Mouse (Mus musculus): ENCODE results near the gene Hdgf.

GRCm38 (mm10) chr3:87906601-87906980 is 470 bp downstream of the Hdgf start:
- no peak for TF ChIP-seq CTCF (IDR thresholded peaks at IDR 0.05; ENCODE audit: borderline replicate concordance, control insufficient read depth, extremely low read depth, insufficient read depth, low read length, poor library complexity)
- no peak for TF ChIP-seq POLR2A (IDR thresholded peaks at IDR 0.05; ENCODE audit: control insufficient read depth, extremely low read depth, insufficient read depth, low read length, poor library complexity)

All from thymus, adult 2 months (tissue).